Mouse (Mus musculus): ENCODE data around the gene Stard3.

- no peak for TF ChIP-seq CTCF (IDR thresholded peaks at IDR 0.05; ENCODE audit: extremely low read depth, insufficient read length, insufficient replicate concordance, low read depth, low read length)
- TF ChIP-seq POLR2A (IDR thresholded peaks at IDR 0.05; ENCODE audit: low read depth, low read length): no peak
These were observed 38.2 kb upstream of the Stard3 start for GRCm38 (mm10) chr11:98319944-98320343.
